Mouse (Mus musculus) neutrophil, adult 59 days (primary cell): ENCODE data around the gene Kcnj1. TPM values are rescaled to one million over a fixed set of nuclear protein-coding genes. Genes with fewer than 3 reads are reported as not detected.

Experiments used
- total RNA-seq, 2 experiments: library from RNA; stranded (reverse); gene quantifications; 1 replicate in 1 of 2; 2 replicates in 1 of 2; pipeline ENCODE4 v1.2.4; 2023

The Kcnj1 gene
- not detected for total RNA-seq

DNA sequence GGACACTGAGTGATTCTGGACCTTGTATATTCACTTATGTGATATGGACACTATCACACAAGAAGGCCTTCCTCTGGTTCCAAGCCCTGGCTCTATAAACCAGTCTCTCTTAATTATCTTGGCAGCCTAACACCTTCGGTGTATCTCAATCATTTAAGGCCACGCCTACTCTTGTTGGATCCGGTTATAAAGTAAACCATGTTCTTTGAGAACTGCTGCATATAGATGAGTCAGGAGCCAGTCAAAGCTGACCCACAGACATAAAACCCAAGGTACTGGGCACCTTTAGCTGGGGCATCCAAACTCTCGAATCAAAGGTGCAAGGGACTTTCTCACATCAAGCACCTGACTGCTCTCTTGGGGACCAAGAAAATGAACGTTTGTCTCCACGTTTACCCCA is at the start of gene Kcnj1:
Kcnj1 (plus strand) TSS at position 292 of the 400 bp plus-strand sequence.

DNA sequence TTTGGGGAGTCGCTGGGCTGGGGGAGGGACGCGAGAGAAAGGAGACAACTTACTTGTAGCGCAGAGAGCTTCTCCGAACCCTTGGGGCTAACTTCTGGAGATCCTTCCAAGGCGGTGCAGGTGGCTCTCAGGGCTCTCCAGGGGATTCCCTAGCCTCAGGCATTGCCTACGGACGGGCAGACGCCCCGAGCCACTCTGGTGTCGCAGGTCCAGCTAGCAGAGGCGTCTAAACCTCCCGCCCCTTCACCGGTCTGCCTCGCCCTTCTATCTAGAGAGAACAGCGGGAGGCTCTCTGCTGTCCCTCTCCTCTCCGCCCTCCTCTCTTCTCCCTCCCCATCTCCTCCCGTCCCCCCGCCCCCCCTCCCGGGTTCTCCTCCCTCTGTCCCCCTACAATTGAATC is 28.2 kb upstream of the Kcnj1 start, which contains the start of gene Kcnj5:
Kcnj5 (minus strand) TSS at position 300 of the 400 bp plus-strand sequence.

Other genes with a start within 250 kb of the Kcnj1 start
- under 1 TPM; 0.37 to 0.38 TPM for gene Kcnj5, start 28.1 kb upstream of the Kcnj1 start, total RNA-seq
- 100 to 1,000 TPM; 107 to 119 TPM for gene Fli1, start 170.4 kb downstream of the Kcnj1 start, total RNA-seq